In the genomic region with DNA sequence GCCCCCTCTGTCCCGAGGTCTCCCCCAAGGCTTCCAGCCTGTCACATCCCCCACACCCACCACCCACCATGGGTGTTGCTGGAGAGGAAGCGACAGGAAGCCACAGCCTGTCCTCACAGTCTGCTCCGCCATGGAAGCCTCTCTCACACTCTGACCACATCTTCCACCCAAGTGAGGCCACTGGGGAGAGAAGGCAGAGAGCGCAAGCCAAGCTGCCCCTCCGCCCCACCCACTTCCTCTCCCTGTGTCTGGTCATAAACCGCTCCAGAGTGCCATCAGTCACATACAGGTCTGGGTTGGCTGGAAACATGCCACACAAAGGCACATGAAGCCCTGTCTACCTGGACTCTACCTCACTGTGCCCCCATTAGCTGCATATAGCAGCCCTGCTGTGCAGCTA, we compare ENCODE assay signal across 10 mouse cellular contexts. TPM values are rescaled to one million over a fixed set of nuclear protein-coding genes. Genes with fewer than 3 reads are reported as not detected.
DNase-seq lines count a peak whose midpoint lies in the region; ATAC-seq and TF ChIP-seq lines count a peak whose summit lies in the region.
"Had no signal": no experiment of that assay in that cellular context is flagged by ENCODE, and none has a peak within 500 bp of the region (broad histone marks: within the 10 kb centered on the region; RNA-seq: fewer than 3 reads in every experiment).

No protein-coding gene starts in this region.

- no peaks in the 10 kb centered on the region for H3K9me3 ChIP-seq in CH12.LX (replicated peaks; ENCODE audit: low read length)
- no peaks in the 10 kb centered on the region for H3K9me3 ChIP-seq in liver, embryonic 13.5 days (replicated peaks)
- H3K9me3 ChIP-seq: forebrain, embryonic 15.5 days; midbrain, embryonic 12.5 days had no signal

- peak overlapping the region in 1 of 3 experiments; percentile 8 for H3K4me3 ChIP-seq in CH12.LX (replicated peaks in 1 of 3; ENCODE audit: low read depth in 2 of 3, low read length in 2 of 3, poor library complexity in 1 of 3)
- no peak overlapping the region for H3K4me3 ChIP-seq in liver, embryonic 13.5 days (replicated peaks)
- H3K4me3 ChIP-seq: forebrain, embryonic 15.5 days; midbrain, embryonic 12.5 days had no signal

- no peaks in the 10 kb centered on the region for H3K27me3 ChIP-seq in CH12.LX (replicated peaks)
- H3K27me3 ChIP-seq in liver, embryonic 13.5 days: peaks cover 7% of the 10 kb centered on the region
- H3K27me3 ChIP-seq: forebrain, embryonic 15.5 days; midbrain, embryonic 12.5 days had no signal

- TF ChIP-seq POLR2A in CH12.LX (IDR thresholded peaks at IDR 0.05; ENCODE audit: low read depth, low read length): no peak

- TF ChIP-seq EP300 in CH12.LX (IDR thresholded peaks at IDR 0.05; ENCODE audit: low read length): no peak

- no peak for TF ChIP-seq CTCF in CH12.LX (conservative IDR thresholded peaks at IDR 0.05 in 1 of 2, IDR thresholded peaks at IDR 0.05 in 1 of 2; ENCODE audit: low read depth in 2 of 2, low read length in 2 of 2)

- peak overlapping the region; percentile 60; the same call in 1 of the 2 replicates for H3K4me2 ChIP-seq in CH12.LX (ENCODE audit: insufficient read depth, low read depth, poor library complexity, severe bottlenecking)
- peak overlapping the region; percentile 17; the same call in 1 of the 2 replicates for H3K4me2 ChIP-seq in liver, embryonic 13.5 days
- H3K4me2 ChIP-seq: forebrain, embryonic 15.5 days; midbrain, embryonic 12.5 days had no signal

- H3K36me3 ChIP-seq in CH12.LX (replicated peaks in 1 of 2; ENCODE audit: control insufficient read depth in 1 of 2, insufficient read depth in 1 of 2, low read length in 1 of 2): no peaks in the 10 kb centered on the region
- H3K36me3 ChIP-seq in liver, embryonic 13.5 days: no peaks in the 10 kb centered on the region
- H3K36me3 ChIP-seq: forebrain, embryonic 15.5 days; midbrain, embryonic 12.5 days had no signal

- H3K79me2 ChIP-seq in CH12.LX (replicated peaks; ENCODE audit: control insufficient read depth, extremely low read depth, insufficient read depth, poor library complexity, severe bottlenecking): no peaks in the 10 kb centered on the region

- TF ChIP-seq RAD21 in CH12.LX (IDR thresholded peaks at IDR 0.05; ENCODE audit: low read depth, low read length): no peak

- peaks cover 7 to 46% of the 10 kb centered on the region in 2 experiments for H3K4me1 ChIP-seq in CH12.LX (ENCODE audit: control insufficient read depth in 1 of 2, insufficient read depth in 2 of 2)
- H3K4me1 ChIP-seq in liver, embryonic 13.5 days (replicated peaks): peaks cover 49% of the 10 kb centered on the region

- dilution Hi-C loops in CH12.LX (cut with MboI; ENCODE audit: extremely low pct_ligation_motif_present, extremely low pct_unique_long_range_greater_than_20kb, low sequenced_read_pairs): no loop called here

- 13% methylated on average over 6 of the region's 6 CpGs for WGBS in liver, embryonic 13.5 days (ENCODE audit: insufficient replicate concordance)

- in situ Hi-C loops in CH12.LX (cut with MboI; ENCODE audit: low pct_ligation_motif_present, low pct_unique_long_range_greater_than_20kb, low sequenced_read_pairs): no loop called here

- peak; percentile 84 for DNase-seq in CD4-positive helper T cell, adult 2 months (ENCODE audit: low read depth, low spot score)
- peak; percentile 69 for DNase-seq in CH12.LX (ENCODE audit: extremely low read depth)
- peak; percentile 20 for DNase-seq in liver, embryonic 13.5 days
- no peak for DNase-seq in ovary, postnatal 36 days (ENCODE audit: low spot score)
- DNase-seq in ovary, postnatal 10 days (ENCODE audit: low spot score): no peak
- DNase-seq: kidney, adult 9 months had no signal

- ATAC-seq in liver, embryonic 13.5 days (ENCODE audit: low read depth): peak; percentile 66
- ATAC-seq in neutrophil, adult 5-6 weeks (ENCODE audit: extremely low read depth, insufficient number of reproducible peaks, low FRiP score, poor library complexity, severe bottlenecking): peak; percentile 75
- ATAC-seq in cerebellum, adult (ENCODE audit: insufficient number of reproducible peaks, low FRiP score, low TSS enrichment): no peak
- ATAC-seq: forebrain, embryonic 15.5 days had no signal

- no peak overlapping the region for H3K9ac ChIP-seq in CH12.LX (ENCODE audit: insufficient read depth, low read depth)
- no peak overlapping the region for H3K9ac ChIP-seq in liver, embryonic 13.5 days
- H3K9ac ChIP-seq: forebrain, embryonic 15.5 days; midbrain, embryonic 12.5 days had no signal

- H3K27ac ChIP-seq in CH12.LX (ENCODE audit: insufficient read depth, low read depth): no peak overlapping the region
- H3K27ac ChIP-seq in liver, embryonic 13.5 days: peak overlapping the region; percentile 57
- H3K27ac ChIP-seq: forebrain, embryonic 15.5 days; midbrain, embryonic 12.5 days had no signal

TF ChIP-seq in CH12.LX, 34 proteins besides CTCF, POLR2A, EP300 and RAD21:
- TF ChIP-seq POLR2AphosphoS2 (IDR thresholded peaks at IDR 0.05; ENCODE audit: low read depth, low read length) (no peak), NELFE (IDR thresholded peaks at IDR 0.05; ENCODE audit: low read depth, low read length) (no peak), SMC3 (IDR thresholded peaks at IDR 0.05; ENCODE audit: low read depth, low read length) (no peak), NRF1 (IDR thresholded peaks at IDR 0.05; ENCODE audit: low read depth, low read length) (no peak), USF2 (conservative IDR thresholded peaks at IDR 0.05; ENCODE audit: low read depth, low read length) (no peak), ELF1 (IDR thresholded peaks at IDR 0.05; ENCODE audit: low read depth, low read length) (no peak), MAX (IDR thresholded peaks at IDR 0.05; ENCODE audit: low read length) (no peak), ZNF384 (IDR thresholded peaks at IDR 0.05; ENCODE audit: low read depth, low read length) (no peak), MXI1 (IDR thresholded peaks at IDR 0.05; ENCODE audit: low read depth, low read length) (no peak), JUND (conservative IDR thresholded peaks at IDR 0.05; ENCODE audit: low read depth, low read length) (no peak)
TF ChIP-seq in CH12.LX: peak in this region for 0.

RNA-seq across cellular contexts. Expression of a gene that starts 53.3 kb away (rescaled TPM):
- total RNA-seq in CH12.LX (2012; rRNA removed) (0.30 and 0.46 TPM in 2 replicates), CH12.LX (2014; rRNA removed) (0.12 and 0.70 TPM in 2 replicates)
- 0.36 and 0.49 TPM in 2 replicates for polyA plus RNA-seq in CH12.LX (2012; ENCODE audit: insufficient read length, low read depth)
- polyA plus RNA-seq in liver, embryonic 13.5 days (2015; fragmentation: Nextera tagmentation; extraction: Ambion mirVana): 0.15 TPM in 2 replicates
- 18.5 and 19.2 TPM in 2 replicates for total RNA-seq in neutrophil, adult 5-6 weeks (2017)

Comparison
In these comparisons a context has a peak if more than half of its experiments do, and no peak if none do; other contexts are left out.
1. DNase-seq: peak in CD4-positive helper T cell, adult 2 months (single experiment), CH12.LX (single experiment) and liver, embryonic 13.5 days (single experiment); none in ovary, postnatal 36 days (single experiment) and ovary, postnatal 10 days (single experiment).
2. RNA of a gene that starts 53.3 kb away (total RNA-seq): 18.5 to 19.2 TPM in neutrophil, adult 5-6 weeks; 0.12 to 0.70 TPM in CH12.LX; every median in the first group is over 10 times any median in the second.